Mouse (Mus musculus) thymus, postnatal 36 days (tissue): Measurements from ENCODE around the gene Gm9964.
A peak's percentile ranks its signal among the peaks of the same experiment; 100 is the strongest.
"Not testable (repeated sequence)": the region's sequence is repeated elsewhere in the genome, so short reads cannot be mapped to it uniquely, and the experiment has no call there.

ENCODE experiments used
- DNase-seq, 2 experiments: peaks; one replicate each; pipeline ENCODE4 v3.0.0; 2022; ENCODE audit warnings: mixed read lengths in 2 of 2

The Gm9964 gene

GRCm38 (mm10) chr11:79296856-79297491 is at the start of gene Gm9964:
Gm9964 (minus strand) TSS chr11:79296906.
- DNase-seq, result no peak

GRCm38 (mm10) chr11:79339808-79340781 is 43.4 kb upstream of the Gm9964 start:
- DNase-seq, result peak; percentile 4 to 18

GRCm38 (mm10) chr11:79339234-79339807 is 42.6 kb upstream of the Gm9964 start, which contains the start of gene Nf1:
Nf1 (plus strand) TSS chr11:79339693.
- DNase-seq, result peak; percentile 81 to 82

GRCm38 (mm10) chr11:79338621-79339020 is 41.9 kb upstream of the Gm9964 start:
- no peak for DNase-seq

- DNase-seq, result peak; percentile 33 to 45
Observed at GRCm38 (mm10) chr11:79336722-79337267, 40.1 kb upstream of the Gm9964 start.

- no peak for DNase-seq
Observed at GRCm38 (mm10) chr11:79335077-79335476, 38.4 kb upstream of the Gm9964 start.

GRCm38 (mm10) chr11:79329585-79329984 is 32.9 kb upstream of the Gm9964 start:
- no peak for DNase-seq

- DNase-seq, result no peak
Observed at GRCm38 (mm10) chr11:79328060-79328459, 31.4 kb upstream of the Gm9964 start.

GRCm38 (mm10) chr11:79327106-79327505 is 30.4 kb upstream of the Gm9964 start:
- no peak for DNase-seq

- DNase-seq, result no peak
Observed at GRCm38 (mm10) chr11:79325663-79326062, 29.0 kb upstream of the Gm9964 start.

GRCm38 (mm10) chr11:79323985-79324685 is 27.4 kb upstream of the Gm9964 start:
- no peak for DNase-seq

GRCm38 (mm10) chr11:79319807-79320206 is 23.1 kb upstream of the Gm9964 start:
- no peak for DNase-seq

GRCm38 (mm10) chr11:79316807-79317345 is 20.2 kb upstream of the Gm9964 start:
- DNase-seq, result no peak

GRCm38 (mm10) chr11:79310467-79310866 is 13.8 kb upstream of the Gm9964 start:
- DNase-seq, result no peak

GRCm38 (mm10) chr11:79307560-79308200 is 11.0 kb upstream of the Gm9964 start:
- no peak for DNase-seq

GRCm38 (mm10) chr11:79306996-79307395 is 10.3 kb upstream of the Gm9964 start:
- DNase-seq, result no peak

GRCm38 (mm10) chr11:79306510-79306909 is 9.8 kb upstream of the Gm9964 start:
- no peak for DNase-seq

- DNase-seq, result no peak
Observed at GRCm38 (mm10) chr11:79305697-79306340, 9.1 kb upstream of the Gm9964 start.

- not testable (repeated sequence) for DNase-seq
Observed at GRCm38 (mm10) chr11:79304245-79304644, 7.5 kb upstream of the Gm9964 start.

- DNase-seq, result no peak
Observed at GRCm38 (mm10) chr11:79303109-79303508, 6.4 kb upstream of the Gm9964 start.
